In the genomic region with DNA sequence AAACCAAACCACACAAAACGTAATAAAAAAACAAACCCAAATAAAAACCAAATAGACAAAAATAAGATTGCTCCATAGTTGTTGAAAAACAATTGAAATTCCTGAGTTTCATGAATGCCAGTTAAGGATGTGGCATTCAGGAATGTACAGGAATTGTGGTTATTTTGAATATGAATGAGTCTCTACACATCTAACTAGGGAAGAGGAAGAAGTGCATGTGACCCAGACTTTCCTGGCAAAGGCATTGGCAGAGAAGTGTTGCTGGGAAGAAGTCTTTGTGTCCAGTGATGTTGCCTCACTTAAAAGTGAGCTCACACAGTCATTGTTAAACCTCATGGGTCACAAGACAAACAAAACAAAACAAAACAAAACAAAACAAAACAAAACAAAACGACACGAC, we compare ENCODE assay signal across 22 mouse cellular contexts.
A peak's percentile ranks its signal among the peaks of the same experiment; 100 is the strongest.
DNase-seq lines count a peak whose midpoint lies in the region; ATAC-seq and TF ChIP-seq lines count a peak whose summit lies in the region.
"Had no signal": no experiment of that assay in that cellular context is flagged by ENCODE, and none has a peak within 500 bp of the region (broad histone marks: within the 10 kb centered on the region; RNA-seq: fewer than 3 reads in every experiment).

No protein-coding gene starts in this region.

- H3K4me3 ChIP-seq in forebrain, postnatal 0 days (ENCODE audit: low read depth, low read length), result no peak overlapping the region
- H3K4me3 ChIP-seq: embryonic facial prominence, embryonic 13.5 days; embryonic facial prominence, embryonic 15.5 days; erythroblast, embryonic 14.5 days; forebrain, embryonic 10.5 days; forebrain, embryonic 12.5 days; forebrain, embryonic 15.5 days had no signal

- H3K36me3 ChIP-seq in forebrain, postnatal 0 days (ENCODE audit: insufficient read depth), result no peaks in the 10 kb centered on the region
- H3K36me3 ChIP-seq: embryonic facial prominence, embryonic 13.5 days; embryonic facial prominence, embryonic 15.5 days; forebrain, embryonic 10.5 days; forebrain, embryonic 12.5 days; forebrain, embryonic 15.5 days; G1E had no signal

- no peaks in the 10 kb centered on the region for H3K9me3 ChIP-seq in forebrain, postnatal 0 days (ENCODE audit: low read length)
- H3K9me3 ChIP-seq: embryonic facial prominence, embryonic 13.5 days; embryonic facial prominence, embryonic 15.5 days; forebrain, embryonic 10.5 days; forebrain, embryonic 12.5 days; forebrain, embryonic 15.5 days had no signal

- no peaks in the 10 kb centered on the region for H3K4me1 ChIP-seq in forebrain, postnatal 0 days (ENCODE audit: insufficient read depth)
- H3K4me1 ChIP-seq: embryonic facial prominence, embryonic 13.5 days; embryonic facial prominence, embryonic 15.5 days; forebrain, embryonic 12.5 days; forebrain, embryonic 15.5 days had no signal

- WGBS in forebrain, postnatal 0 days, result 81% methylated on average over 3 of the region's 3 CpGs

- no peak overlapping the region for H3K27ac ChIP-seq in forebrain, postnatal 0 days (ENCODE audit: low read depth, low read length)
- H3K27ac ChIP-seq: embryonic facial prominence, embryonic 13.5 days; embryonic facial prominence, embryonic 15.5 days; forebrain, embryonic 10.5 days; forebrain, embryonic 12.5 days; forebrain, embryonic 15.5 days had no signal

- H3K27me3 ChIP-seq in forebrain, postnatal 0 days (ENCODE audit: insufficient read depth, low read length), result no peaks in the 10 kb centered on the region
- H3K27me3 ChIP-seq: embryonic facial prominence, embryonic 13.5 days; embryonic facial prominence, embryonic 15.5 days; forebrain, embryonic 12.5 days; forebrain, embryonic 15.5 days had no signal

- ATAC-seq in forebrain, postnatal 0 days, result no peak
- ATAC-seq: forebrain, embryonic 15.5 days had no signal

- no peak overlapping the region for H3K9ac ChIP-seq in forebrain, postnatal 0 days
- H3K9ac ChIP-seq: embryonic facial prominence, embryonic 13.5 days; embryonic facial prominence, embryonic 15.5 days; forebrain, embryonic 12.5 days; forebrain, embryonic 15.5 days had no signal

- no peak for TF ChIP-seq CTCF in forebrain, postnatal 0 days (IDR thresholded peaks at IDR 0.05; ENCODE audit: low read depth)

- H3K4me2 ChIP-seq in forebrain, postnatal 0 days (ENCODE audit: low read depth), result no peak overlapping the region
- H3K4me2 ChIP-seq: embryonic facial prominence, embryonic 13.5 days; embryonic facial prominence, embryonic 15.5 days; forebrain, embryonic 12.5 days; forebrain, embryonic 15.5 days had no signal

- DNase-seq in ES-CJ7 (ENCODE audit: low read depth, low spot score) (peak; percentile 21), ZHBTc4 (ENCODE audit: low read depth, low spot score) (peak; percentile 26)
- peak; percentile 66 for DNase-seq in Muller cell, postnatal 12 days (ENCODE audit: inconsistent ontology term)
- DNase-seq in frontal cortex, postnatal 14 days (ENCODE audit: low spot score in 2 of 2), result no peak
- DNase-seq in forebrain, postnatal 0 days, result no peak
- DNase-seq: adrenal gland, adult 2 months; adrenal gland, postnatal 10 days; adrenal gland, postnatal 25 days; cerebellum, adult 11 months; cerebellum, adult 18-20 months; cerebellum, adult 8-10 months; cerebellum, adult 9-11 months; cerebellum, postnatal 14 days; cerebellum, postnatal 36 days; embryo, embryonic 11 days had no signal

Comparison
In these comparisons a context has a peak if more than half of its experiments do, and no peak if none do; other contexts are left out.
1. DNase-seq: peak in ES-CJ7 (single experiment), Muller cell, postnatal 12 days (single experiment) and ZHBTc4 (single experiment); none in frontal cortex, postnatal 14 days (0 of 2) and forebrain, postnatal 0 days (single experiment).